Mouse (Mus musculus): Measurements from ENCODE around the gene Stra6.
A peak's percentile ranks its signal among the peaks of the same experiment; 100 is the strongest.

The Stra6 gene

DNA sequence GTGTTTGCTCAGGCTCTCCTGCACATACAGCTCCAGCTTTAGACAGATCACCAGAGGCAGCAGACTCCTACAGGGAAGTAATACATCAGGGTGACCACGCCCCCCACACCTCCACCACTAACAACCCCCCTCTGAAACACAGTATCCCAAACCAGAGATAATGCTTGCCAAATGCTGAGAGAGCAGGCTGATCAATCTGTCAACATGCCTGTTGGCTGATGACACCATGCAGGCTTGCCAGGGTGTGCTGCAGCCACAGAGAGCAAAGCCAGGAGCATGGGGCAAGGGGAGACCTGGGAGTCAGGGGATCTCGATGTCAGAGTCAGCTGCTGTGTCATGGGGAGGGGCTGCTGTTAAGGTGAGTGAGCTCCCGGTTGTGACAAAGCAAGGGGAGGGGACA, at the start of gene Stra6:
Stra6 (plus strand) TSS at position 258 of the 400 bp plus-strand sequence.
- DNase-seq (ENCODE audit: low spot score in 2 of 2), result no peak

- no peak for DNase-seq (ENCODE audit: low spot score in 2 of 2)
Measured at GRCm38 (mm10) chr9:58014393-58015160, 49.0 kb upstream of the Stra6 start.

DNA sequence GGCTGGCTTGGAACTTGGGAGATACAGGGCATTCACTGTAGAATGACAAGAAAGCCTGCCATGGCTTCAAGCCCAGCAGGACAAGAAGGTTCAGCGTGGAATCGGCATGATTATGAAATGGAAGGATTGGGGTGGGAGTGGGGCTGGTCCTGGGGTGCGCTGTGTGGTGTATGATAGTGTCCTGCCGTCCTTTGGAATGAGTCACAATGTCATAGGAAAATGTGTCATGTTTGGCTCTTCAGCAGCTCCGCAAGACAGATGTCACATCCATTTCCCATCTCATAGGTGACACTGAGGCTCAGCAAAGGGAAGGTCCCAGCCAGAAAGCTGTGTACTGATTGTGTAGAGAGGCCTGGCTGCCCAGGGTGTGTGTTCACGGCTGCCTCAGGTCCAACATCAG, 47.7 kb upstream of the Stra6 start:
- no peak for DNase-seq (ENCODE audit: low spot score in 2 of 2)

DNA sequence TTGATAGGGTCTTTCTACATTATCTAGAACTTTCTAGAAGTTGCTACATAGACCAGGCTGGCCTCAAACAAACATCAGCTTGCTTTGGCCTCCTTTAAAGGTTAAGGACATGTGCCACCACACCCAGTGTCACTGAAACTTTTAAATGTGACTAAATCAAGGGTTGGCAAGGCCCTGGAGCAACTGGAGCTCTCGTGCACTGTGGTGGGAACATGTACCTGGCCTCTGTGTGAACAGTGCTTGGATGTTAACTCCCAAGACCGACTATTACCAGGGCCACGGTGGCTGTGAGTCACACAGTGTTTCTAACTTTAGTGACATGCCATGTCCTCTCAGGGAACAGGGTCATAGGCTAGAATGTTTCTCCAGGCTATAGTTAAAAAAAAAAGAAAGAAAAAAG, 46.6 kb upstream of the Stra6 start:
- DNase-seq (ENCODE audit: low spot score in 2 of 2), result no peak

DNA sequence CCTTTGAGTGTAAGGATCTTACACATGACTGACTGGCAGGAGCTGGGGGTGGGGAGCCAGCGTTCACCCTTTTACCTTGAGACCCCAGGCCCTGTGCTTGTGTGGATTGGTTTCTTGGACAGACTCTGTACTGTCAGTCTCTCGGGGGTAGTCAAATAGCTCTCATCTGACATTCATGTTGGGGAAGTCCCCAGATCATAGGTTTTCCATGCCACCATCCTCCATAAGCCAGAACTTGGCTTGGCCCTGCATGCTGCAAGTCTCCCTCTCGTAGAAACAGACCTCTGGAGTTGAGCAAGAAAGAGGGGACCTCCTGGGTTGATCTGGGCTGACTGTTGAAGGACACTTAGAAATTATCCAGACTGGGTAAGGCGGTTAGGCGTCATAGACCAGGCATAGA, 45.2 kb upstream of the Stra6 start:
- no peak for DNase-seq (ENCODE audit: low spot score in 2 of 2)

DNA sequence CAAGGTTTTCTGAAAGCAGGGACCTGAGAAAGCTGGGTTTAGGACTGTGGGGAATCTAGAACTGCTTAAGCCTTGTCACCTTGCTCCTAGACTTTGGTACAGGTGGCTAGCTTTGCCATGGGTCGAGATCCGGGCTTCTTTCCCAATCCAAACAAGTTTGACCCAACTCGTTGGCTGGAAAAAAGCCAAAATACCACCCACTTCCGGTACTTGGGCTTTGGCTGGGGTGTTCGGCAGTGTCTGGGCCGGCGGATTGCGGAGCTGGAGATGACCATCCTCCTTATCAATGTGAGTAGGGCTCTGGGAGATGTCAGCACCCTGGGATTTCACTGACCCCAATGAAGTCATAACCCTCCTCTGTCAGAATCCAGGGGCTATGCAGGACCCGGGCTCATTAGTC, 37.6 kb upstream of the Stra6 start:
- no peak for DNase-seq (ENCODE audit: low spot score in 2 of 2)

GRCm38 (mm10) chr9:58027426-58028180, 36.0 kb upstream of the Stra6 start:
- no peak for DNase-seq (ENCODE audit: low spot score in 2 of 2)

GRCm38 (mm10) chr9:58028841-58029240, 34.7 kb upstream of the Stra6 start:
- DNase-seq (ENCODE audit: low spot score in 2 of 2), result no peak

DNA sequence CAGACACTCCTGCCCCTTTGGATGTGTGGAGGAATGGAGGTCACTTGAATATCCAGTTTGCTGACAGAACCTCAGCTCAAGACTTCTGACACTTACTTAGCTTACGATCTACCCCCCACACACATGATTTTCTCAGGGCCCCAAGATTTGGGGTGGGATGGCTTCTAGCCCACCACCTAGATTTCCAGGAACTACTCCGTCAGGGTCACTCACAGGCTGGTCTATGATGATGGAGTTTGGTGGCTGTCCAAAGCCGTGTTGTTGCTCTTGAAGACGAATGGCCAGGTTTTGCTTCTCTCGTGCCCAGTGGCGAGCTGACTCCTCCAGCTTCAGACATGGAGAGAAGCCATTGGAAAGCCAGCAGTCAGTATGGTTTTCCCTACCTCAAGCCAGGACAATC, 34.0 kb upstream of the Stra6 start:
- DNase-seq (ENCODE audit: low spot score in 2 of 2), result no peak

- DNase-seq (ENCODE audit: low spot score in 2 of 2), result no peak
Measured at GRCm38 (mm10) chr9:58031895-58032294, 31.7 kb upstream of the Stra6 start.

DNA sequence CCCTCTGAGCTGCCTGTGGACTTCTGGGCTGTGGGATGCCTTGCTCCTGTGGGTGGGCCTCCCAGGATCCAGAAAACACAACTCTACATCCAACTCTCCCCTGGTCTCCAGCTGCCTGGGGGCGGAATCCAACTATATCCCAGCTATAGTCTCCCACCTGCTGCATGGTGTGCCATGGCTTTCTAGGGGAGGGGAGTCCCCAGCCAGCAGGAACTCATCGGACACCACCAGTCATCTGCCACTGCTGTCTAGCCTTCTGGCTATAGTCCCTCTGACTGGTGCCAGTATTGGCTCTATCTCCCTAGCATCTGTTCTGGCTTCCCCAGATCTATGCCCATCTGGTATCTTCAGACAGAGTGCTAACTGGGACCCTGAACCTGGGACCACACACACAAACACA, 28.1 kb upstream of the Stra6 start:
- DNase-seq (ENCODE audit: low spot score in 2 of 2), result peak; percentile 57 to 59

GRCm38 (mm10) chr9:58035951-58036698, 27.5 kb upstream of the Stra6 start:
- no peak for DNase-seq (ENCODE audit: low spot score in 2 of 2)

- DNase-seq (ENCODE audit: low spot score in 2 of 2), result no peak
Measured at GRCm38 (mm10) chr9:58036961-58037360, 26.6 kb upstream of the Stra6 start.

- peak; percentile 77 to 83 for DNase-seq (ENCODE audit: low spot score in 2 of 2)
Measured at GRCm38 (mm10) chr9:58038500-58039168, 25.0 kb upstream of the Stra6 start.

GRCm38 (mm10) chr9:58040977-58041376, 22.6 kb upstream of the Stra6 start:
- no peak for DNase-seq (ENCODE audit: low spot score in 2 of 2)

DNA sequence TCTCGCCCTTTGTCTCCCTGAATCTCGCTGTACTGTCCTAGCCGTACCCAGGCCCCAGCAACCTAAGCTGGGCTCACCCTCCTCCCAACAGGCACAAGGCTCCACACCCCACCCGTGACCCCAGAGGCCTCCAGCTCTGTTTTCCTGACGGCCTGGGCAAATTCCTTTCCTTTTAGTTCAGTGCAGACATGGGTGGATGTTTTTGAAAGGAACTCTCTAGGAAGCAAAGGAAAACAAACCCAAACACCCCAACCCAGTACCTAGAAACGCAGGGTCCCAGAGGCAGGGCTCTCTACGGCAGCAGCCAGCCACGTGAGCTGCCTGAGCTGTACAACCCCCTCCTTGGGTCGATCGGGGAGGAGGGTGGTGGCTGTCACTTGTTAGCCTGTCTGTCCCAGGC, 21.2 kb upstream of the Stra6 start:
- DNase-seq (ENCODE audit: low spot score in 2 of 2), result no peak

DNA sequence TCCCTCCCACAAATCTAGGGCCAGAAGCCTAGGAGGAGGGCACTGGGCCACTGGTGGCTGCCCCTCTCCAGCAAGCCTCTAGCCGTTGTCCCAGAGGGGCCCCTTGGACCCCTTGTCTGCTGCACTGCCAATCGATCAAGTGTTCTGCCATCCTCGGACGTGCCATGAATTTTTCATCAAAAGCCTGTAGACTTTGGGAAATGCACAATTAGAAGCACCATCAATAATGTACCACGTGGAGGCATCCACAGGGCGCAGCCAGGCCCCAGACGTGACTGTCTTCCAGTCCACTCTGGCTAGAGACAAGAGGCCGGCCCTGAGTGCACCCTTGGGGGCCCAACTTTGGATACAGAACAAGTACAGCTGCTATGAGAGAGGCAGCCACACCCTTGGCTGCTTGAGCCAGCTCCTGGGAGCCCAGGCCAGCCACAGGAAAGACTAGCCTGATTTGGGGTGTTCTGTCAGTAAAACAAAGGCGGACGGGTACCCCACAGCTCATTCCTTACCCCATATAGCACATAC, 20.0 kb upstream of the Stra6 start:
- no peak for DNase-seq (ENCODE audit: low spot score in 2 of 2)

- DNase-seq (ENCODE audit: low spot score in 2 of 2), result no peak
Measured at GRCm38 (mm10) chr9:58044828-58045227, 18.8 kb upstream of the Stra6 start.

GRCm38 (mm10) chr9:58045646-58046045, 17.9 kb upstream of the Stra6 start:
- DNase-seq (ENCODE audit: low spot score in 2 of 2), result no peak

DNA sequence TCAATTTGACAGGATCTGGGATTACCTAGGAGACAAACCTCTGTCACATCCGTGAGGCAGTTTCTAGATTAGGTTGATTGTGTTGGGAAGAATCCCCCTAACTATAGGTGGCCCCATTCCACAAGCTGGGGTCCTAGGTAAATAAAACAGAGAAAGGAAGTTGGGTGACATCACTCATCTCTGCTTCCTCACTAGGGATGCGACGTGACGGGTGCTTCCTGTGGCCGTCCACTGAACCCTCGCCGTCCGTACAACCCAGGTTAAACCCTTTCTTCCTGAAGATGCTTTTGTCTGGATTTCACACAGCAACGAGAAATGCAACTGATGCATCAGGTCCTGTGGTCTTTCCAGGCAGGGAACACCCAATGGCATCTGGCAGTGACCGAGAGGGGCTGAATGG, 16.5 kb upstream of the Stra6 start:
- no peak for DNase-seq (ENCODE audit: low spot score in 2 of 2)

DNA sequence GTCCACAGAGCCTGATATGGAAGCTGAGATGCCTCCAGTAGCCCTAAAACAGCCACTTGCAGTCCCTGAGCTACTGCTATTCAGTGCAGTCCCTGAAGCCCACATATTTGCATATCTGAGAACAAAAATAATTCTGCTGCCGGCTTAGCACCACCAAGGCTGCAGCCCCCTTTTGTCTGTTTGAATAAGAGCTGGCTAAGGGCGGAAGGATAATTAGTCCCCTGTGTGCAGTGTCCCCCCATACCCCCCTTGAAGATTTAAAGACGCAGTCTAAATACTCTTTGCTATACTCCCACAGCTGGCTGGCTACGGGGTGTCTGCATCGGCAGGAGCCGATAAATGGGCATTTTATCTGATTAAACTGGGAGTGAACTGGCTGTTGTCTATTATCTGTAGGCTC, 15.0 kb upstream of the Stra6 start:
- peak in 1 of 2 experiments; percentile 15 for DNase-seq (ENCODE audit: low spot score in 2 of 2)

GRCm38 (mm10) chr9:58049186-58049585, 14.4 kb upstream of the Stra6 start:
- peak in 1 of 2 experiments; percentile 40 for DNase-seq (ENCODE audit: low spot score in 2 of 2)

Data from right cerebral cortex, adult 2 months (tissue).